Mouse (Mus musculus) layer of hippocampus, postnatal 14 days (tissue): ENCODE data around the gene Zfp661. TPM values are rescaled to one million over a fixed set of nuclear protein-coding genes. Genes with fewer than 3 reads are reported as not detected.
"Not testable (repeated sequence)": the region's sequence is repeated elsewhere in the genome, so short reads cannot be mapped to it uniquely, and the experiment has no call there.

ENCODE experiments used
- DNase-seq, 2 experiments: peaks; one replicate each; pipeline ENCODE4 v3.0.0; 2021 to 2022; ENCODE audit warnings: low spot score in 2 of 2, mixed read lengths in 1 of 2
- long read RNA-seq, 2 experiments: library from polyadenylated mRNA; stranded (forward); transcript quantifications; one replicate each; pipeline ENCODE4 v2.0.0; 2021
- total RNA-seq, 2 experiments: library from RNA; stranded (reverse); gene quantifications; 2 replicates each; pipeline ENCODE4 v1.2.3; 2021

Zfp661 gene
- 1 to 10 TPM; 7.5 to 7.6 TPM for total RNA-seq
- long read RNA-seq, experiment 1, partial matches to known transcripts = 2 of 4 reads
- long read RNA-seq, experiment 1, other reads (novel, unspliced or antisense) = 1 of 4 reads
- long read RNA-seq, experiment 2, partial matches to known transcripts = 1 of 6 reads
- long read RNA-seq, experiment 2, other reads (novel, unspliced or antisense) = 3 of 6 reads

DNA sequence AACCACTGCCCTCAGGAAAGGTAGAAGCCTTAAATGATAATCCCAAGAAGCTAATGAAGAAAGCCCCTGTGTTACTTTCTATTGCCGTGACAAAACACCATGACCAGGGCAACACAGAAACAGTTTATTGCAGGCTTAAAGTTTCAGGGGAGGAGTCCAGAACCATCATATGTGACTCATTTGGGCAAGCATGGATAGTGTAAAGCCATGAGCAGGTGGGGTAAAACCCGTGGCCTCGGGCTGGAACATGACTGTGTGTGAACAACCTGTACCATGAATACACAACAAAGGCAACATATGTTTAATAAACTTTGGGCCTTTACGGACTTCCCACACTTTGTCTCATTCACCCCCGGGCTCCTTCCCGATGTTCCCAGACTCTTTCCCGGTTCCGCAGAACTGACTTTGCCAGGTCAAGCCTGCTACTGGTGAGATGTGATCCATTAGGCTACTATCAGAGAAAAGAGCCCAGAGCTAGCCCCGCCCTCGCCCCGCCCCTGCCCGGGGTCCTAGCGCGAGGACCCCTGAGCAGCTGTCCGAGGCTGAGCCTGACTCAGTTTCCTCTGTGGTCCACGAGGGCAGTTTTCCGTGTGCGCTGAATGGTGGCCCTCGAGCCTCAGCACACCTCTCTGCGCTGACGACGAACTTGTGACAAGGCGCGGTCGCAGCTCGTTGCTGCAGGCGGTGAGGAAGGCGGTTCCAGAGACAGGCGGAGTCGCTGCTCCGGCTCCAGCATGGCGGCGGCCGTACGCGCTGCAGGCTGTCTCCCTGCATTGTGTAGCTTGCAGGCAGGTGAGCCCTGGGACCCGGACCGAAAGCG is at the start of gene Zfp661, which contains the start of gene Mrps5:
Gene Zfp661 (minus strand): TSS at position 401 of the 820 bp plus-strand sequence.
Gene Mrps5 (plus strand): TSS at position 529 of the 820 bp plus-strand sequence.
- peak; percentile 80 to 92 for DNase-seq

GRCm38 (mm10) chr2:127635581-127635980 is 48.7 kb upstream of the Zfp661 start:
- DNase-seq = no peak

DNA sequence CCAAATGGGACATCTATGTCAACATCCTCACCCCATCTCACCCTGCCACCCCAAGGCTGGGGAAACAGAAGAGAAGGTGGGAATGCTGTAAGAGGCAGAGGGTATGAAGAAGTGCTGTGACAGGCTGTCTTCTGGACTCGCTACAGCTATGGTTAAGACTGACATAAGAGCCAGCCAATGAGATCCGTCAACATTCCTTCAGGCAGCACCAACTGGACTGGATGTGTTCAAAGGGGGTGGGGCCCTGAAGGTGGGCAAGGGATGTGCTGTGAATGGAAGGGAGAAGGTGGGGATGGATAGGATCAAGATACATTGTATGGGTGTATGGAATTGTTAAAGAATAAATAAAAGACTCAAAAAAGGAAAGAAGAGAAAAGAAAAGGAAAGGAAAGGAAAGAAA is 45.7 kb upstream of the Zfp661 start:
- DNase-seq = no peak

GRCm38 (mm10) chr2:127627990-127628570 is 41.2 kb upstream of the Zfp661 start:
- peak; percentile 56 to 87 for DNase-seq

DNA sequence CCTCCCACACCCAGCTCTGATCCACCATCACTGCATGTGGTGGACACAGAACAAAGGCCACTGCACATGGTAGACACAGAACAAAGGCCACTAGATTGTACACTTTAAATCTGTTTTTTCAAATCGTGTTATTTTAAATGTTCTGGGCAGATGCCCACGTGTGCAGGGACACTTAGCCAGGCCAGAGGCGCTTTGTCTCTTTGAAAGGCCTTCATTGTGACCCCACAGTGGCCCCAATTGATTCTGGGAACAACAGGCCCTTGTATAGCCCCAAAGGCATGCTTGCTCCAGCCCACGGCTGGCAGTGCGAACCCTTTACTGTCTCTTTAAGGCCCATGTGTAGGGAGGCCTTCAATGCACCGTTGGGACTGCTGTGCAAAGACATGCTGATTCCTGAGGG is 40.5 kb upstream of the Zfp661 start:
- peak in 1 of 2 experiments; percentile 15 for DNase-seq

GRCm38 (mm10) chr2:127625659-127626058 is 38.8 kb upstream of the Zfp661 start:
- DNase-seq = no peak

GRCm38 (mm10) chr2:127624786-127625185 is 37.9 kb upstream of the Zfp661 start:
- peak in 1 of 2 experiments; percentile 22 for DNase-seq

- no peak for DNase-seq
These were observed 35.2 kb upstream of the Zfp661 start for GRCm38 (mm10) chr2:127622065-127622464.

DNA sequence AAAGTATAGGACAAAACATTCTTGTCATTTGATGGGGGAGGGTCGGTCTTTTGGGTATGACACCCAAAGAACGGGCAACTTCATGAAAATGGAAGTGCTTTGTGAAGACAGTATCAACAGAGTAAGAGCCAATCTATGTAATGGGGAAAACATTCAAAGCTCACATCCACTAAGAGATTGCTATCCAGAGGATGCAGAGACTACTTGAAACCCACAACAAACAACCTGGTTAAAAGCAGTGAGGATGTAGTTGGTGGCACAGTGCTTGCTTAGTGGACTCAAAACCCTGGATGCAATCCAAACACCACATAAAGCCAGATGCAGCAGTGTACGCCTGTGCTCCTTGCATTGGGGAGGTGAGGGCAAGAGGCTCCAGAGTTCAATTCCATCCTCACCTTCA is 32.4 kb upstream of the Zfp661 start:
- DNase-seq = no peak

DNA sequence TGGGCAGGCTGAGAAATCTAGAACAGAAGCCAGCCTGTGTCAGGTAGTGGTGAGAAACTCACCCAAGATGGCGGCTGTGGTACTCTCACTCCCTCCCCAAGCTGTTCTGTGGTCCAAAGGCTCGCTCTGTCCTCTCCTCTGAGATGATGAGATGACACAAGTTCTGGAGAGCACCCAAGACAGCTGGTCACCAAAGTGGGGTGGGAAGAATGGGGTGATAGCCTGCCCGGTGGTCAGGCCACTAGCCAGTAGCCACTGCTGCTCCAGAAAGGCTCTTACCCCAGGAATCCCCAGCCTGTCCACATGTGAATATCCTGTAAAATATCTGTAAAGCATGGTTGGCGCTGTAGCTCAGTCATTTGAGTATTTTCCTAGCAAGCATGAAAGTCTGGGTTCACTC is 25.4 kb upstream of the Zfp661 start:
- no peak for DNase-seq

DNA sequence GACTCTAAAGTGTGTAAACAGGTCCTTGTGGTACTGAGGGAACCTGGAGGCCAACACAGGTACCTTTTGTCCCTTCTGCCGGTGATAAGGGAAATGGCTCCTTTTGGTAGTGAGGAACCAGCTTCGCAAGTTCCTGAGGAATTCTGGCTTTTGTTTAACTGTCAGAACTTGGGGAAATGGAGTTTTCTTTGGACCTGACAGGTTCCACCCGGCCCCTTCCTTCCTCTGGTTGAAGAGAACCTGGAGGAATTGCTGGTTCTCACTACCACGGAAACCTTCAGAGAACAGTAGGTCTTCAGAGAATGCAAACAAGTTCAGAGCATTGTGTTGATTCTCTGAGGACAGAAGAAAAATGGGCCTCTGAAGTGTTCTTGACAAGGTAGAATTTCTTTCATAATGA is 24.5 kb upstream of the Zfp661 start:
- DNase-seq = no peak

DNA sequence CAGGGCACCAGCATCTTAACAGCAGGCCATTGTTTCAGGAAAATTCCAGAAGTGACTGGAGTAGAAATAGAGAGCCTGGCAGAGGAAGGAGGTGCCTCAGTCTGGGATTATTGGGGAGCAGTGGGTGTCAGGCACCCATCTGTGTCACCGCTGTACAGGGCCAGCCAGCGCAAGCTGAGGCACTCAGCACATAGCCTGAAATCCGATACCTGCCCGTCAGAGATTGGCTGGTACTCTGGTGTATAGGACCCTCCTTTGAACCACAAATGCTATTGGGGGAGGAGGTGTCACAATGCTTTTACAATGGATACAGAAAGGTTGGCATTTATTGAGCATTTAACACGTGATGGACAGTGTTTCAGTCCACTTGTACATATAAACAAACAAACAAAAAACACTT is 22.1 kb upstream of the Zfp661 start:
- no peak for DNase-seq

DNA sequence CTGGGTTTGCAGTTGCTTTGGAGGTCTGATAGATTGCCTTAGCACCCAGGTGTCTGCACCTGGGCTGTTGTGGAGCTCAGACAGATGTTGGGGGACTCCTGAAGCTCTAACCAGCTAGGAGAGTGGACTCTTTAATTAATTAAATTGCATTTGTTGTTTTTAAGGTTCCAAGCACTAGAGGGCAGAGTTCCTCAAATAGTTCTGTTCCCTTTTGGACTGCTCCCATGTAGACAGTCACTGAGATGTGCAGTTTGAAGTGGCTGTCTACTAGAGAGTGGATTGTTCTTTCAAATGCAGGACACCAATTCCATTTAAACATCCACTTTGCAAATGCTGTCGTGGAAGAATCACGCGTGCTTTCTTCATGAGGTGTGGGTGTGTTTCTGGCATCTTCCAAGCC is 21.3 kb upstream of the Zfp661 start:
- DNase-seq = peak in 1 of 2 experiments; percentile 64

- no peak for DNase-seq
These were observed 18.3 kb upstream of the Zfp661 start for GRCm38 (mm10) chr2:127605203-127605602.

DNA sequence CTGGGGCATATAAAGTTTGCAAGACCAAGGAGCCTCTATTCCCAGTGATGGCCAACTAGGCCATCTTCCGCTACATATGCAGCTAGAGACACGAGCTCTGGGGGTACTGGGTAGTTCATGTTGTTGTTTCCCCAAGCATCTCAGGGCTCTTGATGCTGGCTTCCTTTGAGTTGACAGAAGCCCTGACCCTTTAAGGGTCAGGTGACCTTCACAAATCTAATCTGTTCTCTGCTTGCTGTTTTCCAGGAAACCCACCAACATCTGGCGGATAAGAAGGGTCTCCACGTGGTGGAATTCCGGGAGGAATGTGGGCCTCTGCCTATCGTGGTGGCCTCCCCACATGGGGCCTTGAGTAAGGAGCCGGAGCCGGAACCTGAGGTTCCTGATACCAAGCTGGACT is 16.5 kb upstream of the Zfp661 start:
- not testable (repeated sequence) for DNase-seq

- DNase-seq = no peak
These were observed 3.9 kb upstream of the Zfp661 start for GRCm38 (mm10) chr2:127590840-127591239.

DNA sequence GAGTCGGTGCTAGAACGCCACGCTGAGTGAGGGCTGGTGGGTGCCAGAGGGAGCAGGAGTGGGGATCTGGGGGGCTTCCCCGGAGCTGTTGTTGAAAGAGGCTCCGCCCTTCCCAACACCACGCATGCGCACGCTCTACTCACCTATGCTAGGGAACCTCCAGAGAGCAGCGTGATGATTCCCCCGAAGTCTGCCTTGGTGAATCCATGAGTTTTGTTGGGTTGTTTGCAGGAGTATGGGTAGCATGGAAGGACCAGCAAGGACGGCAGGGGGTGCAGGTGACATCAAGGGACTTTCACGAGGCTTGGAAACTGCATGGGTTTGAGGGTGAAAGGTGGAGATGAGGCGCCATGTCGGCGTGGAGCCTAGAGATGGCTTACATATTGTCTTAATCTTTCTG is 3.3 kb upstream of the Zfp661 start:
- no peak for DNase-seq

DNA sequence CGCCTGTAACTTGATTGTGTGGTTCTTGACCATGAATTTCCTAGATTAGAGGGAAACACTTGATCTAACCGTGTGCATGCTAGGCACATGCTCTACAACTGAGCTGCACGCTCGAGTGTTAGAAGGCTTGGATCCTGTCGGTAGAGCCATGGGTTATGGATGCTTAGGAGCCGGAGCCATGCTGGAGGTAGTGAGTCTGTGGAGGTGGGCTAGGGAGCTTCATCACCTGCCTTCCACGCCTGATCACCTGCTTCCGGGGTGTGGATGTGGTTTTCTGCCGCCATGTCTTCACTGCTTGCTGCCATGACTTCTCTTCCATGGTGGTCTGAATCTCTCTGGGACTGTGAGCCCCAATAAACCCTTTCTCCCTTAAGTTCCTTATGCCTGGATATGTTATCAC is 2.0 kb upstream of the Zfp661 start:
- DNase-seq = no peak

- no peak for DNase-seq
These were observed 585 bp upstream of the Zfp661 start for GRCm38 (mm10) chr2:127587514-127587844.

GRCm38 (mm10) chr2:127584436-127584858 is 2.4 kb downstream of the Zfp661 start:
- peak; percentile 91 to 96 for DNase-seq

DNA sequence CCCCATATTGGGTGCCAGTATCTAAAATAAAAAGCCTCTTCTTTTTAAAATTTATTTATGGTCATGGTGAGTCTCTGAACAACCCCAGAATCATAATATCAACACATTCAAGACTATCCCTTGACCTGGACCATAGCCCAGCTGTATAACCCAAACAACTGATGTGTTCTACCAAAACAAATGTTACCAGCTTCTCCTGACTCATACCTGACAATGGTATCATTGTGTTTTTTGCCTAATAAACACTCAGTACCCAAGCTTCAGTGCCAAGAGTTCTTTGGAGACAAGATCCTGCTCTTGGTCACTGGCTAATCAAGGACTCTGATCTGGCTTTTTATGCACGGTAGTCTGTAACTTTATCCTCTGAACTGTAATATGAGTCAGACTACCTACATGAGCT is 13.6 kb downstream of the Zfp661 start:
- no peak for DNase-seq
